In genomic region chr10:8898831-8899511, GRCm38 (mm10) we compare ENCODE assay signal across 15 mouse cellular contexts. TPM values are rescaled to one million over a fixed set of nuclear protein-coding genes. Genes with fewer than 3 reads are reported as not detected.
A peak's percentile ranks its signal among the peaks of the same experiment; 100 is the strongest.
DNase-seq lines count a peak whose midpoint lies in the region; ATAC-seq and TF ChIP-seq lines count a peak whose summit lies in the region.
"Had no signal": no experiment of that assay in that cellular context is flagged by ENCODE, and none has a peak within 500 bp of the region (broad histone marks: within the 10 kb centered on the region; RNA-seq: fewer than 3 reads in every experiment).

No protein-coding gene starts in this region.

- peak; percentile 19 for DNase-seq in hindbrain, postnatal 0 days (ENCODE audit: low spot score)
- peak; percentile 76 for DNase-seq in MN1 (ENCODE audit: low spot score)
- peak; percentile 64 for DNase-seq in embryonic facial prominence, embryonic 11.5 days (ENCODE audit: low spot score)
- no peak for DNase-seq in natural killer cell, adult 2 months (ENCODE audit: low spot score in 2 of 2)
- no peak for DNase-seq in layer of hippocampus, adult 9-11 months
- no peak for DNase-seq in thymus, postnatal 14 days
- DNase-seq: B cell, adult 2 months; kidney, adult 11 months; thymus, adult 18-20 months had no signal

- no peak overlapping the region for H3K4me2 ChIP-seq in hindbrain, postnatal 0 days (ENCODE audit: low read depth, low read length)
- H3K4me2 ChIP-seq in hindbrain, embryonic 12.5 days (replicated peaks): no peak overlapping the region
- no peak overlapping the region for H3K4me2 ChIP-seq in embryonic facial prominence, embryonic 11.5 days (ENCODE audit: low read depth, low read length)
- no peak overlapping the region for H3K4me2 ChIP-seq in limb, embryonic 12.5 days
- H3K4me2 ChIP-seq: midbrain, embryonic 15.5 days; neural tube, embryonic 15.5 days had no signal

- H3K9me3 ChIP-seq in hindbrain, postnatal 0 days (ENCODE audit: low read length): no peaks in the 10 kb centered on the region
- H3K9me3 ChIP-seq in hindbrain, embryonic 12.5 days (replicated peaks): no peaks in the 10 kb centered on the region
- H3K9me3 ChIP-seq in embryonic facial prominence, embryonic 11.5 days (replicated peaks; ENCODE audit: control insufficient read depth, low read length): no peaks in the 10 kb centered on the region
- H3K9me3 ChIP-seq in limb, embryonic 12.5 days: no peaks in the 10 kb centered on the region; the same call in 1 of the 2 replicates
- H3K9me3 ChIP-seq: midbrain, embryonic 15.5 days; neural tube, embryonic 15.5 days had no signal

- H3K27me3 ChIP-seq in hindbrain, postnatal 0 days (ENCODE audit: insufficient read depth, low read length): no peaks in the 10 kb centered on the region
- no peaks in the 10 kb centered on the region for H3K27me3 ChIP-seq in hindbrain, embryonic 12.5 days
- no peaks in the 10 kb centered on the region for H3K27me3 ChIP-seq in embryonic facial prominence, embryonic 11.5 days (ENCODE audit: control insufficient read depth, insufficient read depth, low read length)
- no peaks in the 10 kb centered on the region for H3K27me3 ChIP-seq in limb, embryonic 12.5 days
- H3K27me3 ChIP-seq: midbrain, embryonic 15.5 days; neural tube, embryonic 15.5 days had no signal

- H3K9ac ChIP-seq in hindbrain, postnatal 0 days (replicated peaks; ENCODE audit: low read length): no peak overlapping the region
- no peak overlapping the region for H3K9ac ChIP-seq in hindbrain, embryonic 12.5 days
- no peak overlapping the region for H3K9ac ChIP-seq in embryonic facial prominence, embryonic 11.5 days (replicated peaks; ENCODE audit: low read length)
- no peak overlapping the region for H3K9ac ChIP-seq in limb, embryonic 12.5 days (replicated peaks)
- H3K9ac ChIP-seq: midbrain, embryonic 15.5 days; neural tube, embryonic 15.5 days had no signal

- WGBS in hindbrain, postnatal 0 days: 82% methylated on average over 8 of the region's 8 CpGs
- WGBS in hindbrain, embryonic 12.5 days: 76% methylated on average over 8 of the region's 8 CpGs
- 52% methylated on average over 8 of the region's 8 CpGs for WGBS in embryonic facial prominence, embryonic 11.5 days
- 40% methylated on average over 8 of the region's 8 CpGs for WGBS in limb, embryonic 12.5 days

- H3K36me3 ChIP-seq in hindbrain, postnatal 0 days (ENCODE audit: insufficient read depth, low read length): no peaks in the 10 kb centered on the region
- H3K36me3 ChIP-seq in hindbrain, embryonic 12.5 days: no peaks in the 10 kb centered on the region
- H3K36me3 ChIP-seq in embryonic facial prominence, embryonic 11.5 days (replicated peaks; ENCODE audit: control insufficient read depth, insufficient read depth, low read depth, low read length): no peaks in the 10 kb centered on the region
- H3K36me3 ChIP-seq in limb, embryonic 12.5 days: no peaks in the 10 kb centered on the region
- H3K36me3 ChIP-seq: G1E; midbrain, embryonic 15.5 days; neural tube, embryonic 15.5 days had no signal

- H3K27ac ChIP-seq in hindbrain, postnatal 0 days: 0 out of 2 replicates have a peak overlapping the region, but pooled peaks have one; percentile 20
- no peak overlapping the region for H3K27ac ChIP-seq in hindbrain, embryonic 12.5 days
- no peak overlapping the region for H3K27ac ChIP-seq in embryonic facial prominence, embryonic 11.5 days (replicated peaks; ENCODE audit: low read depth, low read length)
- peak overlapping the region; percentile 35; the same call in 1 of the 2 replicates for H3K27ac ChIP-seq in limb, embryonic 12.5 days
- H3K27ac ChIP-seq: midbrain, embryonic 15.5 days; neural tube, embryonic 15.5 days had no signal

- ATAC-seq in hindbrain, postnatal 0 days: no peak
- ATAC-seq in hindbrain, embryonic 12.5 days (ENCODE audit: low FRiP score): no peak
- no peak for ATAC-seq in embryonic facial prominence, embryonic 11.5 days (replicated peaks; ENCODE audit: insufficient number of reproducible peaks, low FRiP score, low TSS enrichment, low read depth)
- no peak for ATAC-seq in limb, embryonic 12.5 days (ENCODE audit: insufficient number of reproducible peaks, insufficient read depth, low FRiP score, low TSS enrichment, low read depth)
- ATAC-seq: forebrain, embryonic 16.5 days; midbrain, embryonic 15.5 days had no signal

- H3K4me1 ChIP-seq in hindbrain, postnatal 0 days (ENCODE audit: insufficient read depth, low read length): no peaks in the 10 kb centered on the region
- H3K4me1 ChIP-seq in hindbrain, embryonic 12.5 days: peaks cover 5% of the 10 kb centered on the region; the same call in 1 of the 2 replicates
- H3K4me1 ChIP-seq in embryonic facial prominence, embryonic 11.5 days (ENCODE audit: control insufficient read depth, insufficient read depth, low read length): peaks cover 3% of the 10 kb centered on the region; the same call in 1 of the 2 replicates
- peaks cover 14% of the 10 kb centered on the region for H3K4me1 ChIP-seq in limb, embryonic 12.5 days (replicated peaks)
- H3K4me1 ChIP-seq: midbrain, embryonic 15.5 days; neural tube, embryonic 15.5 days had no signal

- H3K4me3 ChIP-seq in hindbrain, postnatal 0 days (ENCODE audit: low read length): no peak overlapping the region
- H3K4me3 ChIP-seq in hindbrain, embryonic 12.5 days: no peak overlapping the region
- H3K4me3 ChIP-seq in embryonic facial prominence, embryonic 11.5 days (ENCODE audit: low read depth, low read length): no peak overlapping the region
- H3K4me3 ChIP-seq in limb, embryonic 12.5 days (replicated peaks): no peak overlapping the region
- H3K4me3 ChIP-seq: midbrain, embryonic 15.5 days; neural tube, embryonic 15.5 days had no signal

- TF ChIP-seq CTCF in hindbrain, postnatal 0 days (IDR thresholded peaks at IDR 0.05; ENCODE audit: low read depth): no peak

RNA-seq across cellular contexts. Expression of gene Sash1, which starts 13.1 kb away (rescaled TPM):
- total RNA-seq in hindbrain, postnatal 0 days (2014; rRNA removed): 50.8 and 60.0 TPM in 2 replicates
- 7.2 and 7.4 TPM in 2 replicates for polyA plus RNA-seq in hindbrain, postnatal 0 days (2015; fragmentation: Nextera tagmentation; extraction: Ambion mirVana)
- polyA plus RNA-seq in hindbrain, embryonic 12.5 days (2016; fragmentation: Nextera tagmentation; extraction: Ambion mirVana): 4.4 and 5.5 TPM in 2 replicates
- polyA plus RNA-seq in embryonic facial prominence, embryonic 11.5 days (2014; fragmentation: Nextera tagmentation; extraction: Ambion mirVana): 3.3 and 3.9 TPM in 2 replicates
- polyA plus RNA-seq in limb, embryonic 12.5 days (2016; fragmentation: Nextera tagmentation; extraction: Ambion mirVana): 7.5 and 7.8 TPM in 2 replicates
- polyA plus RNA-seq: G1E had no signal

Comparison
In these comparisons a context has a peak if more than half of its experiments do, and no peak if none do; other contexts are left out.
1. H3K27ac ChIP-seq: peak in hindbrain, postnatal 0 days (single experiment) and limb, embryonic 12.5 days (single experiment); none in hindbrain, embryonic 12.5 days (single experiment) and embryonic facial prominence, embryonic 11.5 days (single experiment).
2. DNase-seq: peak in hindbrain, postnatal 0 days (single experiment), MN1 (single experiment) and embryonic facial prominence, embryonic 11.5 days (single experiment); none in natural killer cell, adult 2 months (0 of 2), layer of hippocampus, adult 9-11 months (single experiment) and thymus, postnatal 14 days (single experiment).